Mouse (Mus musculus): ENCODE data around the gene Fh1. TPM values are rescaled to one million over a fixed set of nuclear protein-coding genes. Genes with fewer than 3 reads are reported as not detected.
A peak's percentile ranks its signal among the peaks of the same experiment; 100 is the strongest.

Gene Fh1
- total and polyA plus RNA-seq, 2 experiments from 2014 or later, result 59.2 to 113 TPM

GRCm38 (mm10) chr1:175561806-175562205 lies 63.6 kb downstream of the Fh1 start:
- H3K9ac ChIP-seq (replicated peaks; ENCODE audit: low read length), result no peak overlapping the region
- no peaks in the 10 kb centered on the region for H3K27me3 ChIP-seq (ENCODE audit: insufficient read depth, low read length)
- no peak for TF ChIP-seq CTCF (IDR thresholded peaks at IDR 0.05; ENCODE audit: low read depth)
- DNase-seq (ENCODE audit: low spot score) (no peak), ATAC-seq (no peak)
- no peak overlapping the region for H3K4me2 ChIP-seq (ENCODE audit: low read depth, low read length)
- no peaks in the 10 kb centered on the region for H3K9me3 ChIP-seq (ENCODE audit: low read length)
- H3K4me3 ChIP-seq (ENCODE audit: low read length), result no peak overlapping the region
- no peaks in the 10 kb centered on the region for H3K4me1 ChIP-seq (ENCODE audit: insufficient read depth, low read length)
- no peaks in the 10 kb centered on the region for H3K36me3 ChIP-seq (ENCODE audit: insufficient read depth, low read length)
- no peak overlapping the region for H3K27ac ChIP-seq

DNA sequence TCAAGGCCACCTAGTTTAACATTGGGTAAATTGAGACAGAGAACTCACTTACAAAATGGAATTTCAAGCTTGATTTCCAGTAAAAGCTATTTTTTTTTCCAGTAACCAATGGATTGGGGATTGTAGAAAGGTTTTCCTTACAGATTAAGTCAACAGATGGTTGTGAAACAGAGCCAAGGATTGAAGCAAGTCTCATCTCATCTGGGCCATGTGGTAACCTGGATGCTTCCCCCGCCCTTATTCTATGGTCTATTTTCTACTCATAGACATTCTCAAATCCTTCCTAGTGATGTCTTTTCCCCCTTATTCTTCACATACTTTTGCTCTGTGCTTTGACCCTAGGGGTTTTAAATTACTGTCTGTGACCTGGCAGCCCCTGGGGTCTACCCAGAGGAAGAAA lies 70.8 kb downstream of the Fh1 start:
- DNase-seq (ENCODE audit: low spot score) (no peak), ATAC-seq (no peak)
- H3K27me3 ChIP-seq (ENCODE audit: insufficient read depth, low read length), result no peaks in the 10 kb centered on the region
- H3K4me1 ChIP-seq (ENCODE audit: insufficient read depth, low read length), result no peaks in the 10 kb centered on the region
- no peak for TF ChIP-seq CTCF (IDR thresholded peaks at IDR 0.05; ENCODE audit: low read depth)
- H3K9ac ChIP-seq (replicated peaks; ENCODE audit: low read length), result no peak overlapping the region
- WGBS, result 88% methylated on average over 1 of the region's 1 CpGs
- H3K27ac ChIP-seq, result no peak overlapping the region
- no peak overlapping the region for H3K4me2 ChIP-seq (ENCODE audit: low read depth, low read length)
- no peaks in the 10 kb centered on the region for H3K9me3 ChIP-seq (ENCODE audit: low read length)
- no peaks in the 10 kb centered on the region for H3K36me3 ChIP-seq (ENCODE audit: insufficient read depth, low read length)
- no peak overlapping the region for H3K4me3 ChIP-seq (ENCODE audit: low read length)

GRCm38 (mm10) chr1:175552474-175552873 lies 73.0 kb downstream of the Fh1 start:
- Histone ChIP-seq H3K4me3 (ENCODE audit: low read length) (no peak overlapping the region), H3K4me1 (ENCODE audit: insufficient read depth, low read length) (no peaks in the 10 kb centered on the region), H3K4me2 (ENCODE audit: low read depth, low read length) (no peak overlapping the region), H3K27ac (no peak overlapping the region), H3K36me3 (ENCODE audit: insufficient read depth, low read length) (no peaks in the 10 kb centered on the region), H3K9me3 (ENCODE audit: low read length) (no peaks in the 10 kb centered on the region), H3K9ac (replicated peaks; ENCODE audit: low read length) (no peak overlapping the region), H3K27me3 (ENCODE audit: insufficient read depth, low read length) (no peaks in the 10 kb centered on the region)
- 84% methylated on average over 3 of the region's 3 CpGs for WGBS
- ATAC-seq, result no peak
- TF ChIP-seq CTCF (IDR thresholded peaks at IDR 0.05; ENCODE audit: low read depth), result no peak
- DNase-seq (ENCODE audit: low spot score), result no peak

DNA sequence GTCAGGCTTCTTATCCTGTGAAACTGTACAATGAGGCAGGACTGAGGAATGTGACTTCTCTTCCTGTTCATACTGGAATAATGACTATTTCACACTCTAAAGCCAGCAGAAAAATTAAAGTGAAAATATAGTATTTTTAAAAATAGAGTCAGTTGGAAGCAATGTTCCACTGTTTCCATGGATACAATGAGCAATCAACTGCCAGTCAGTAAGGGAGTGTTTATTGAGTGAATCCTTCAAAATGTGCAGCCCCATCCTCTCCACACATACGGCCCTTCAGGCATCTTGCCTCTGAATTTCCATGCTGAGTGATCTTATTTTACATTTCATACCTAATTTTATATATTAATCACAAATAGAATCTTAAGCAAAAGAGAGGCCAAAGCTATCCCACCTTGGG lies 74.8 kb downstream of the Fh1 start:
- WGBS, result 81% methylated on average over 1 of the region's 1 CpGs
- Histone ChIP-seq H3K27me3 (ENCODE audit: insufficient read depth, low read length) (no peaks in the 10 kb centered on the region), H3K27ac (no peak overlapping the region), H3K4me1 (ENCODE audit: insufficient read depth, low read length) (no peaks in the 10 kb centered on the region), H3K4me2 (ENCODE audit: low read depth, low read length) (no peak overlapping the region), H3K9me3 (ENCODE audit: low read length) (no peaks in the 10 kb centered on the region), H3K9ac (replicated peaks; ENCODE audit: low read length) (no peak overlapping the region), H3K36me3 (ENCODE audit: insufficient read depth, low read length) (no peaks in the 10 kb centered on the region), H3K4me3 (ENCODE audit: low read length) (no peak overlapping the region)
- TF ChIP-seq CTCF (IDR thresholded peaks at IDR 0.05; ENCODE audit: low read depth), result no peak
- DNase-seq (ENCODE audit: low spot score) (peak; percentile 9), ATAC-seq (no peak)

Other genes with a start within 250 kb of the Fh1 start
- 32.5 and 35.2 TPM in 2 replicates for gene Rgs7, start 133.1 kb downstream of the Fh1 start, total RNA-seq (2014; rRNA removed)
- 40.8 and 41.6 TPM in 2 replicates for gene Rgs7, start 133.1 kb downstream of the Fh1 start, polyA plus RNA-seq (2015; fragmentation: Nextera tagmentation; extraction: Ambion mirVana)
- gene Kmo, start 5.3 kb downstream of the Fh1 start, total RNA-seq (2014; rRNA removed), result 0.21 TPM in 1 of 2 replicates, not detected in the other
- 0.08 and 0.13 TPM in 2 replicates for gene Kmo, start 5.3 kb downstream of the Fh1 start, polyA plus RNA-seq (2015; fragmentation: Nextera tagmentation; extraction: Ambion mirVana)
- gene Opn3, start 67.1 kb upstream of the Fh1 start, total RNA-seq (2014; rRNA removed), result 14.8 and 17.4 TPM in 2 replicates
- 8.3 and 8.6 TPM in 2 replicates for gene Opn3, start 67.1 kb upstream of the Fh1 start, polyA plus RNA-seq (2015; fragmentation: Nextera tagmentation; extraction: Ambion mirVana)
- gene Chml, start 67.3 kb upstream of the Fh1 start, total RNA-seq (2014; rRNA removed), result 18.2 and 29.4 TPM in 2 replicates
- 2.5 and 2.7 TPM in 2 replicates for gene Chml, start 67.3 kb upstream of the Fh1 start, polyA plus RNA-seq (2015; fragmentation: Nextera tagmentation; extraction: Ambion mirVana)
- not detected in 2 replicates for gene Wdr64, start 73.0 kb upstream of the Fh1 start, total RNA-seq (2014; rRNA removed)
- not detected in 2 replicates for gene Wdr64, start 73.0 kb upstream of the Fh1 start, polyA plus RNA-seq (2015; fragmentation: Nextera tagmentation; extraction: Ambion mirVana)

All from hindbrain, postnatal 0 days (tissue).